Mouse (Mus musculus): ENCODE measurements around the gene Ugt1a6b.

Ugt1a6b gene

DNA sequence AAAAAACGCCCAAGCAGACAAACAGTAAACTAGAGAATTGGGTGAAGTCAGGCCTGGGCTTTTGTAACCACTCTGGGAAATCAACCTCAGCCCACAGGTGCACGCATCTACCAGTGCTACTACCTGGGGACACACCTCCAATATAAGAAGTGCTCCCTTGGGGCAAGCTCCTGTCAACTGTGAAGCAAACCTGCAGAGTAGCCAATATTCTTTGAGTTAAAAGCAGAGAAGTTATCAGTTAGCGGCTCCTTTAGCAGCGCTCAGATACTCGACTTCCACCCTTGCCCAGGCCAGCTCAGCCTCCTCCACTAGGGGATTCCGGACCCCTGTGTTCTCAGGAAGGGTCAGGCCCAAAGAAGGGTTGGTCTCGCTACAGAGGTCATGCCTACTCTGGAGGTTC is 158.7 kb downstream of the Ugt1a6b start:
- peak; percentile 67 for DNase-seq (ENCODE audit: low read depth, low spot score)

- DNase-seq (ENCODE audit: low read depth, low spot score) = no peak
These were observed 159.2 kb downstream of the Ugt1a6b start for GRCm38 (mm10) chr1:88262255-88262654.

- DNase-seq (ENCODE audit: low read depth, low spot score) = no peak
These were observed 159.9 kb downstream of the Ugt1a6b start for GRCm38 (mm10) chr1:88262961-88263360.

DNA sequence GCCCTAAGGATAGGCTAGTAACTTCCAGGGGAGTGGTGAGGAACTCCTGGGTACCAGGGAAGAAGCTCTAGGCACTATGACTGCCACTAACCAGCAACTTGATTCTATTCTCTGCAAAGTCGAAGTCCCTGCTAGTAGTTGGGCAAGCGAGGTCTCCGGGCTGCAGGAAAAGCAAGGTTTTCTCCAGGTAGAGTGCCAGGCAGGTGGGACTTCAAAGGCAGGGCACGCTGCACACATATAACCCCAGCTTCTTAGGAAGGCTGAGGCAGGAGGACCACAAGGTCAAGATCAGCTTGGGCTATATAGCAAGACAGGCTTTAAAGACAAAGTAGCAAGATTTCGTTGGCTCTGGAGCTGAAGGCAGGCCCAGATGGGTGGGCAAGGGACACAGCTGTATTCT is 160.7 kb downstream of the Ugt1a6b start:
- no peak for DNase-seq (ENCODE audit: low read depth, low spot score)

DNA sequence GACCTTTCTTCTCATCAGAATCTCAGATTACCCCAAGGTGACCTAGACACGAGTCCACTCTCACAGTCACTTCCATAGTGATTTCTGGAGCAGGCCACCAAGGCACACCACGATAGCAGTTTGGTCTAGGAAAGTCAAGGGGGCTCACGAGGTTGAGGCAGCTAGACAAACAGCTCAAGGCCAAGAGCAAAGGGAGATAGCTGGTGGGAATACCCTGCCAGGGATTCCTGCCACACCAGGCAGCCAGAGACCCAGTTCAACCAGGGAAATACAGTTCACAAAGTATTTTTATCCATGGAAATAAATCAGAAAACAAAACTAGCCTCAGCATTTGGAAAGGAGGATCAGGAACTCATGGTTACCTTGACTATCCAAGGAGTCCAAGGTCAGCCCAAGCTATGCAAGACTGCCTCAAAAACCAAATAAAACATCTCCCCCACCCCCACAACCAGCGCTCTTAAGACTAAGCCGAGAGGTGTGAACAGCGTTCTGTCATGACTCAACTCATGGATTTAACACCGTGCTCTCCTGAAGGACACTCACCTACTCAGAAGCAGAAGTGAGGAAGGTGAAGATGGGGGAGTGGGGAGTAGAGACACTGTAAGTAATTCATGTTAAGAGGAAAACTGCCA is 161.3 kb downstream of the Ugt1a6b start:
- no peak for DNase-seq (ENCODE audit: low read depth, low spot score)

DNA sequence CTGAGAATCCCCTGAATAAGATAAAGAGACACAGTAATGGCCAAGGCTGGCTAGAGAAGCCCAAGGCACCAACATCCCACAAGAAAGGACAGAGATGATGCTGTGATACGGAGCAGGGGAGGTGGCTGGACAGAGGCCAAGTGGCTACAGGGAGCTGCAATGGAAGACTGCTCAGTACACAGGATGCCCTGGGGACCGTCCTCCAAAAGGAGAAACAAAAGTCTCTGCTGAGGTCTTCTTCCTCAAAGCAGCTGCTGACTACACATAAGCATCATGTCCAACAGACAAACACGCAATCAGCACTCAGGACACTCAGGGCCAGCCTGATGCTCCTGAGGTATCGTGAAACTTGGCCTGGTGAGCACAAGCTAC is 161.8 kb downstream of the Ugt1a6b start:
- DNase-seq (ENCODE audit: low read depth, low spot score) = no peak

DNA sequence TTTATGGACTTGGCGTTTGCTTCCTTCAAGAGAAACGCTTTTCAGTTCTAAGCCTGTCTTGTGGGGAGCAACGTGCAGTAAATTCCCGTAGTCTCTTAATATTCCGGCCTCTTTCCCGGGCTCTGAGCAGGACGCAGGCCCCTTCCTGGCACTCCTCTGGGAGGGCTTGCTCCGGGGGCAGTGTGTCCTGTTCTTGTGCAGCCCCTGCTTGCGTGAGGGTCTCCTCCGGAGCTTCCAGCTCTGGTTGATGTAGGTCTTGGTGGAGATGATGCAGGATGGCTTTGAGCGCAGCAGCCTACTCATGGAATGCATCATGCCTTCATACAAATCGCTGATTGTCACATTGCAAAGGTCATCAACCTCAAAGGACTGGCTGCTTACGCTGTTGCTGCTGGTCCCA is 163.1 kb downstream of the Ugt1a6b start:
- no peak for DNase-seq (ENCODE audit: low read depth, low spot score)

GRCm38 (mm10) chr1:88267489-88267888 is 164.4 kb downstream of the Ugt1a6b start:
- no peak for DNase-seq (ENCODE audit: low read depth, low spot score)

- DNase-seq (ENCODE audit: low read depth, low spot score) = no peak
These were observed 165.0 kb downstream of the Ugt1a6b start for GRCm38 (mm10) chr1:88268070-88268469.

All from A20 (cell line).